Mouse (Mus musculus) testis, adult 2 months (tissue): ENCODE results near the gene Pam16.

Experiments
- CTCF ChIP-seq: fragments of 200-500 bp; IDR thresholded peaks from 2 replicates; pipeline ENCODE4 v1.5.1; 2012; ENCODE audit warnings: low read depth, mild to moderate bottlenecking, inconsistent platforms, low read length, moderate library complexity; ENCODE audit not compliant: control insufficient read depth, insufficient read depth, insufficient replicate concordance
- POLR2A ChIP-seq: fragments of 200-500 bp; IDR thresholded peaks from 2 replicates; pipeline ENCODE4 v1.6.1; 2012; ENCODE audit warnings: low read depth, mild to moderate bottlenecking, inconsistent platforms, low read length, moderate library complexity; ENCODE audit not compliant: control insufficient read depth

DNA sequence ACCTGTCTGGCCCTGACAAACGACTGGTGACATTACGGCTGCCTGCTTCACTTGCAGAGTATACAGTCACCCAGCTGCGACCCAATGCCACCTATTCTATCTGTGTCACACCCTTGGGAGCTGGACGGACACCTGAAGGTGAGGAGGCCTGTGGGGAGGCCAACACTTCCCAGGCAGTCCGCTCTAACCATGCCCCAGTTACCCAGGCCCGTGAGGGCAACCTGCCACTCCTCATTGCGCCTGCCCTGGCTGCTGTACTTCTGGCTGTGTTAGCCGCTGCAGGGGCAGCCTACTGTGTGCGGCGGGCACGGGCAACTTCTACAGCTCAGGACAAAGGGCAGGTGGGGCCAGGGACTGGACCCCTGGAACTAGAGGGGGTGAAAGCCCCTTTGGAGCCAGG is 24.9 kb upstream of the Pam16 start:
- no peak for TF ChIP-seq POLR2A
- TF ChIP-seq CTCF = no peak
